Mouse (Mus musculus): ENCODE data around the gene Pkd1l3.
A peak's percentile ranks its signal among the peaks of the same experiment; 100 is the strongest.

Gene Pkd1l3

DNA sequence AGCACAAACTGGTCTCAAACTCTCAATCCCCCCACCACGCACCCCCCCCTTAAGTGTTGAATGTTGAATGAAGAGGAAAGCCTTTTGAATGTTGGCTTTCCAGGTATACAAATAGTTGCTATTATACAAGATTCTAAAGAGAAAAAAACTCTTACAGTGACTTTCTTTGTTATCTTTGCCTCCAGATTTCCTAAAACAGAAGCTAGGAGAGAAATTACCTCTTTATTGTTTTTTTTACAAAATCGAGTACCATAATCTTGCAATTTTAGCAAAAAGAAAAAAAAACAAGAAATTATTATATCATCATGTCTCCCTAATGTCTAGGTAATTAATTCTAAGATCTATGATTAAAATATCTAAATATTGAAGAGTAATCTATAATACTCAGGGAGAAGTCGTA lies 1.3 kb downstream of the Pkd1l3 start:
- DNase-seq (ENCODE audit: inconsistent age in 2 of 2, low spot score in 1 of 2): no peak

DNA sequence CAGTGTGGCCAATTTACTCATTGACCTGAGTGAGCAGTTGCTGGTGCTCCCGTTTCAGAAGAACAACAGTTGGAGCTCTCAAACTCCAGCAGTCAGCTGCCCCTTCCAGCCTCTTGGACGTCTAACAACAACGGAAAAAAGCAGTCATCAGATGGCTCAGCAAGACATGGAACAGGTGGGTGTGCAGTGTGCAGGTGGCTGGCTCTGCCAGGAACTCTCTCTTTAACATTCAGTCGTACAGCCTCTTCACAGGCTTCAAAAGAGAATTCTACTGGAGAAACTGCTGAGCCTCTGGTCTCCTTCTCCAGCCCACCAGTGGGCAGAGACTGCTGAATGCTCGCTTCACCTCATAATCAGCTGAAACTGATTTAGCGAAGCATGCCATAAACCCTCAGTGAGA lies 14.3 kb downstream of the Pkd1l3 start:
- DNase-seq (ENCODE audit: inconsistent age in 2 of 2, low spot score in 1 of 2): no peak

DNA sequence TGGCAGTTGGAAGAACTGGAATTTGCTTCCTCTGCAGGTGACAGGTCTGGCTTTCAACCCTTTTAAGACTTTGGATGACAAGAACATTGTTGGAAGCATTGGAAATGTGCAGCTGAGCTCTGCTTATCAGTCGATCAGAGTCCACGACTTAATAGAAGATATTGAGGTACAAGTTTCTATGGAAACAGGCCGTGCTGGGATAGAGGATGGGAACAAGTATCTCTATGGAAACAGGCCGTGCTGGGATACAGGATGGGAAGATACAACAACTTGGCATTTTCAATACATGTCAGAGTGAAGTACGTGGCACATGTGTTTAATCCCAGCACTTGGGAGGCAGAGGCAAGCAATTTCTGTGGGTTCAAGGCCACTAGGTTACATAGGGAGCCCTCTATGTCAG lies 18.2 kb downstream of the Pkd1l3 start:
- no peak for DNase-seq (ENCODE audit: inconsistent age in 2 of 2, low spot score in 1 of 2)

DNA sequence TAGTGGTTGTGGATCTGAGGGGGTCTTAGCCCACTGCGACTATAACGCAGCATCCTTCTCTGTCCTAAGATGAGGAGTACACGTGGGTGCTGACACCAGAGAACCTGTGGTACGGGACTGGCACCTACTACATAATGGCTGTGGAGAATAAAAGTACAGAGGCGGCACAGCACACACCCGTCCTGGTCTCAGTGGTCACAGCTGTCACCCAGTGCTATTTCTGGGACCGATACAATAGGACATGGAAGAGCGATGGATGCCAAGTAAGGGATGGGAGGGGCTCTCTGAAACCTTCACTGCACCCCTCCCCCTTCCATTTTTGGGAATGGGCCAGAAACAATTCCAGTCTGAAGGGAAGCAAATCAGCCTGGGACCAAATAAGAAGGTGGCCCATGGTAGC lies 20.8 kb downstream of the Pkd1l3 start:
- no peak for DNase-seq (ENCODE audit: inconsistent age in 2 of 2, low spot score in 1 of 2)

DNA sequence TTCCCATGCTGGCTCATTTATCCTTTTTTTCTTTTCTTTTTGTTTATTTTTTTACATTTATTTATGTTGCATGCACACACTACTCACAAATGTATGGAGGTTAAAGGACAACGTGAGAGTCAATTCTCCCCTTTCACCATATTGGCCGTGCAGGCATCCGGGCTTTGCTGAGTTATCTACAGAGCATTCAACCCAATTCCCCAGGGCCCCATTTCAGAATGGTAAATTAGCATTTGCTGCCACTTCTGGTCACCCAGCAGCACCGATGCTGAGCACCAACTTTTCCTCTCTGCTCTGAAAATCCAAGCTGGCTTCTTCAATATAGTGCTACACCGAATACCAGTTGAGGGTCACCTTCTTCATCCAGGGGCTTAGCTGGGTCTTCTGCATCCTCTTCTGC lies 24.5 kb downstream of the Pkd1l3 start:
- no peak for DNase-seq (ENCODE audit: inconsistent age in 2 of 2, low spot score in 1 of 2)

DNA sequence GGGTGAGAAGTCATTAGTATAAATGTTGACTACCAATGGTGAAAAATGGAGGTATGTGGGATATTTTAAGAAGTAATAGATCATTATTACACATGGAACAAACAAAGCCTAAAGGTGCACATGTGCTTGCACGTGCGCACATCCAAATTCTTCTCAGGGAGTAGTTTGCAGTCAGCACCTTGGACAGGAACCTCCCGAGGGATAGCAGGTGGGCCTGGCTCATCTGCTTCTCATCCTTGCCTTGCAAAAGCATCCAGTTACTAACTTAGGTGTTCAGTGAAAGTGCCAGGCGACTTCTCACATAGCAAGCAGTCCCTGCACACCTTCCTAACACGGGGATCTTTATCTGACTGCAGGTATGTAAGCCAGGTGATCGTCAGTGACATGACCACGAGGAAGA lies 26.1 kb downstream of the Pkd1l3 start:
- DNase-seq (ENCODE audit: inconsistent age in 2 of 2, low spot score in 1 of 2): no peak

DNA sequence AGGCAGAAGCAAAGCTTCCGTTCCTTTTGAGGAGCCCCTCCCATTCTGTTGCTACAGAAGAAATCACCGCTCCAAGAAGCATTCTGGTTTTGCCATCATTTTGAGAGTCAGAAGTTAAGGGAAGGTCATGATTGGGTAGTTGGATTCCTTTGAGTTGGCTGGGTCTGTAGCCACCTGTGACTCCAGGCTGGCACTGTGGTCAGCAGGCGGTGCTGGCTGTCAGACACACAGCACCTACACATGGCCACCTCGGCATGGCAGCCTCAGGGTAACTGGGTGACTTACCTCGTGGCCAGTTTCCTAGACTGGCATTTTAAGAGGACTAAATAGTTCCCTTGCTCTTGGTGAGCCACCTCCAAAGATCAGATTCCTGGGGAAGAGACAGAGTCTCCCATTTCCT lies 26.9 kb downstream of the Pkd1l3 start:
- DNase-seq (ENCODE audit: inconsistent age in 2 of 2, low spot score in 1 of 2): no peak

DNA sequence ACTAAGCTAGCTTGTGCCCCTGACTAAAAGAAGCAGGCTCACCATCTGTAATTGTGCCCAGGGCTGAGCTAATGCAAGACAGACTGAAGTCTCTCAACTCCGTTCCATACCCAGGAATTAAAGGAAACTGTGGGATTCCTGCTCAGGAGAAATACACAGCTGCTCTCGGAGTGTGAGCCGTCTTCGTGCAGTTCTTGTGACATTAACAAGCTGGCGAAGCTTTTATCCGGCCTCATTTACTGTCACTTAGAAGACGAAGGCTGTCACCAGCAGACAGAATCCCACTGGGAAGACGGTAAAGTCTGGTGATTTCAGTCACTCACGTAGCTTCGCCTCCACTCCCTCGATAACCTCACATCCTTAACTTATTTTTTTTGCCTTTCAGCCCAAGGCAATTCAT lies 33.0 kb downstream of the Pkd1l3 start:
- no peak for DNase-seq (ENCODE audit: inconsistent age in 2 of 2, low spot score in 1 of 2)

DNA sequence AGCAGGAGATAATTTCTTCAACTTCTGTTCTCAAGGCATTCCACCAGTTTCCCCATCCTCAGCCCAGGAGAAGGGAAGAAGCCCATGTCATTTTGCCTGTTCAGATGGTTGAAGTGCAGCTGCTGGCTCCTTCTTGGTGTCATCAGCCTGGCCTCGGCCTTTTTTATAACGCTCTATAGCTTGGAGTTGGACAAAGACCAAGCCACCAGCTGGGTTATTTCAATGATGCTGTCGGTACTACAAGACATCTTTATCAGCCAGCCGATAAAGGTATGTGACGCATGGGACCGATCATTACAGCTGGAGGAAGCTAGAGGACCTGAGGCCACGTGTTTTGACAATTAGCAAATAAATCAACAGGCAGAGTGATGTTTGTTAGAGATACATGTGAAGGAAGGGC lies 34.2 kb downstream of the Pkd1l3 start:
- DNase-seq (ENCODE audit: inconsistent age in 2 of 2, low spot score in 1 of 2): no peak

DNA sequence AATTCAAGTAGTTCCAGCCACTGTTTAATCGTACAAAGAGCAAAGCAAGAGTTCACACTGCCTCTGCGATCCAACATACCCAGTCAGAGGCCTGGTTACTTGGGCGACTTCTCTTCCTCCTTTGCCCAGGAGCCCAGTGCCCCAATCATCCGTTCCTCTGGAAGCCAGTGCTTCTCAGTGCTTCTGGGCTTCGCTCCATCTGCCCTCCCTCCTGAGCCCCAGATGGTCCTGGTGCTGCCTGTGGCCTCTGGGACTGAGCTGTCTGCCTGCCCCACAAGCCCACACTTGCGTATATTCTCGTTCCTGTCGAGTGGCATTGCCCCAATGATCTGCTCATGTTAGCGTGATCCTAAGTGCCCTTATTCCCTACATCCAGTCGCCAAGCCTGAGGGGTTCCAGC lies 36.5 kb downstream of the Pkd1l3 start:
- no peak for DNase-seq (ENCODE audit: inconsistent age in 2 of 2, low spot score in 1 of 2)

DNA sequence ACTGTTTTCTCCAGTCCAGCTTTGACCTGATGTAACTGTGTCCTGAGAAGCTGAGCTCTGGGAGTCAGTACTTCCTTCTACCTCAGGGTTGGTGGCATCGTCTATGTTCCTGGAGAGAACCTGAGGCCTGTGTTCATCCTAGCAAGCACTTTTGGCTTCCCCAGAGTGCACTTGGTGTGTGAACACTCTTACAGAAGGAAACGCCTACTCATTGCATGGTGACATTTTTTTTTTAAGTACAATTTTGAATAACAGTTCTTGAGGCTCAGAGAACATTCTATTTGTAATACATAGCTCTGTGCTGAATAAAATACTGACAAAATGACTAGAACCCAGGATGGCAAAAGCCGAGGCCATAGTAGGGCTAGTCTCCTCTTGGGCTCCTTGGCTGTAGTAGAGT lies 42.5 kb downstream of the Pkd1l3 start:
- no peak for DNase-seq (ENCODE audit: inconsistent age in 2 of 2, low spot score in 1 of 2)

DNA sequence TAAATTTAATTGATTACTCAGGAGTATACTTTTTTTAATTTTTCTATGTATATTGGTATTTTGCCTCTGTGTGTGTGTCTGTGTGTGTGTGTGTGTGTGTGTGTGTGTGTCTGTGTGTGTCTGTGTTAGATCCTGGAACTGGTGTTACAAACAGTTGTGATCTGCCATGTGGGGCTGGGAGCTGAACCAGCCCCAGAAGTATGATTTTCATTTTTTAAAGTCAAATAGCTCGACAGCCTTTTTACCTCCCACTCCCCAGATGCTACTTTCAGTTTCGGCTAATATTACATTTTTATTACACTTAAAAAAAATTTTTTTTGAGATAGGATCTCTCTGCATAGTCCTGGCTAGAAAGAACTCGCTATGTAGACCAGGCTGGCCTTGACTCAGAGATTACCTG lies 48.0 kb downstream of the Pkd1l3 start:
- no peak for DNase-seq (ENCODE audit: inconsistent age in 2 of 2, low spot score in 1 of 2)

DNA sequence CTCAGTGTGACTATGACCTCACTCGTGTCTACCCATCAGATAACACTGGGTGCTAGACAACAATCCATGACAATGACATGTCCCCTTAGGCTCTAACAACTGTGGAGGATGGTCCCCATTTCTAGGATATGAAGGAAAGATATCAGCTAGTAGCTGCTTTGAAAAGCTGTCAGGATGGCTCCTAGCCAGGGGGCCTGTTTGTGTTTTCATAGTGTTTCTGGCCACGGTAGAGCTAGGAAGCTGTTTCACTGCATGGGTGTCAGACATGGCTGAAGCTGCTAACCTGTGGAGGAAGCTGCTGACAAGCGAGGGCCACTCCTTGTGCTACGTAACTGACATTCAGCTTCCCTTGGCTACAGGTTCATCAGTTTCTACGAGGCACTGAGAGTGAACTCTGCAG lies 52.3 kb downstream of the Pkd1l3 start:
- DNase-seq (ENCODE audit: inconsistent age in 2 of 2, low spot score in 1 of 2): no peak

DNA sequence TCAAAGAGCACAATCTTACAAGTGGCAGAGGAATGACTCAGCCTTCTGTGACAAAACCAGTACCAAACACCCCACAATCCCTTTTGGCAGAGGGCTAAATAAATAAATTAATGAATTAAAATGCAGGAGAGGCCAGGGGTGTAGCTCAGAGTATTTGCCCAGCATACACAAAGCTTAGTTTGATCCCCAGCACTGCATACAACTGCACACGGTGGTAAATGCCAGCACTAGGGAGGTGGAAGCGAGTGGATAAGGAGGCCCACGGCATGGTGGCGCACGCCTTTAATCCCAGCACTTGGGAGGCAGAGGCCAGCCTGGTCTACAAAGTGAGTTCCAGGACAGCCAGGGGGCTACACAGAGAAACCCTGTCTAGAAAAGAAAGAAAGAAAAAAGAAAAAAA lies 58.3 kb downstream of the Pkd1l3 start:
- DNase-seq (ENCODE audit: inconsistent age in 2 of 2, low spot score in 1 of 2): no peak

DNA sequence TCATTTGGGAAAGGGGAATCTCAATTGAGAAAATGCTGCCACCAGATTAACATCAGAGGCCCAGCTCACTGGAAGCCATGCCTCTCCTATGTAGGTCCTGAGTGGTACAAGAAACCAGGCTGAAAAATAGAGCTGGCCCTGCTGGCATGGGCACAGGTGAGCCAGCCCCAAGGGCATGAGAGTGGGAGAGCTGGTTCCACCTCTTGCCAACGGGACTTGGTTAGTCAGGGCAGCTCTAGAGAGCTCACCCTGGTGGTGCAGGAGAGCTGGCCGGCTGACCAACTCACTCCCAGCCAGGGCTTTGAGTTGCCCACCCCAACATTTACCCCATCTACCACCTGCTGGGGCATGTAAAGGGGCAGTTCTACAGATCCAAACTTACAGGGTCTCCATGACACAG lies 59.3 kb downstream of the Pkd1l3 start:
- no peak for DNase-seq (ENCODE audit: inconsistent age in 2 of 2, low spot score in 1 of 2)

DNA sequence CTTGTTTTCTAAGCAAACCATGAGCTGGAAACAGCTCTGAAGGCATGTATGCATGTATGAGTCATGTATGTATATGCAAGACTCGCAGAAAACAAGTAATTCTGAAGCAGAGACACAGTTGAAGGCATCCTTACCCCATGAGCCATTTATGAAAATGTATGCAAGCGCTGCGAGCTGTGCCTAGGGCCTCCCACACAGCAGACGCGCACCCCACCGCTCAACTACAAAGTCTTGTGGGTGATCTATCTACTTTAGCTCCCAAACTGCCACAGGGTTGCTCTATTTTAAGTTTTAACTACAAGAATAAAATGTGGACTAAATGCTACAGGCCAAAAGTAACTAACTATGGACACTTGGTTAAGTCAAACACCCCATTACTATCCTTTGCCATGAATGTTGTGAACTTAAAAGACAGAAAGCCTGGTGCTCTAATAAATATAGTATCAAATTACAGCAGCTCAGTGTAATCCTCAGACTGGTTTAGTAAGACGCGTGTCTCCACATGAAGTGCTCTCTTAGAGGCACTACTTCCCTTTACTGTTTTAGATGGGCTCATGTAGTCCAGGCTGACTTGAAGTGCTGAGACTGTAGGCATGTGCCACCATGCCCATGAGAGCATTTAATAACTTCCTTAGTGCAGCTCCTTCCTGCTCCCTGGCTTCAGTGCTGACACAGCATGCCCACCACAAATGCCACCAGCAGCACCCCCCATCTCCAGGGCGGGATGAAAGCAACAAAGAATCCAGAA lies 61.8 kb downstream of the Pkd1l3 start:
- DNase-seq (ENCODE audit: inconsistent age in 2 of 2, low spot score in 1 of 2): no peak

DNA sequence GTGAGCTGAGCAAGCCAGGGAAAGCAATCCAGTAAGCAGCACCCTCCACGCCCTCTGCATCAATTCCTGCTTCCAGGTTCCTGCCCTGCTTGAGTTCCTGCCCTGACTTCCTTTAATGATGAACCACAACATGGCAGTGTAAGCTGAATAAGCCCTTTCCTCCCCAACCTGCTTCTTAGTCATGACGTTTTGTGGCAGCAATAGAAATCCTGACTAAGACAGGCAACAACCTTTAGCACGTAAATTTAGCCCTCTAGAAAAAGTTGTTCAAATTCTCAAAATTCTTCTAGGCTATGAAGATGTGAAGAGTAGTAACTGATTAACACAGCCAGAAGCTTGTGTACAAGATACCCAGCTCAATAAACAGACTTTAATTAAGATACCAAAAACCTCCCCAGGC lies 67.2 kb downstream of the Pkd1l3 start:
- DNase-seq (ENCODE audit: inconsistent age in 2 of 2, low spot score in 1 of 2): no peak

DNA sequence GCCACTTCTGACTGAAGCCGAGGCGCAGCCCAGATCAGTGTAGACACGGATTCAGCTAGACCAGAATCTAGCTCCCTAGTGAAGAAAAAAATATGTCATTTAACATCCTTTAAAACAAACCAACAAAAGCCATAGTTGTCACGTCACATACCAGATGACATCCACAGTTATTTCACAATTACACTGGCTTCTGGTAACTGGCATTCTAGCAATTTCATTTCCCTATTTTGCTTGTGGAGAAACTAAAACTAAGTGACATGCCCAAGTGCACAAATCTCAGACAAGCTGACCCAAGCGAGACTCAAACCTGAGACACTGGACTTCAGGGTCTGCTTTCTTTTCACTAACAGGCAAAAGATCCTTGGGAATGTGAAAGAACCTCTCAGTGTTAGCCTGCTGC lies 67.8 kb downstream of the Pkd1l3 start:
- no peak for DNase-seq (ENCODE audit: inconsistent age in 2 of 2, low spot score in 1 of 2)

DNA sequence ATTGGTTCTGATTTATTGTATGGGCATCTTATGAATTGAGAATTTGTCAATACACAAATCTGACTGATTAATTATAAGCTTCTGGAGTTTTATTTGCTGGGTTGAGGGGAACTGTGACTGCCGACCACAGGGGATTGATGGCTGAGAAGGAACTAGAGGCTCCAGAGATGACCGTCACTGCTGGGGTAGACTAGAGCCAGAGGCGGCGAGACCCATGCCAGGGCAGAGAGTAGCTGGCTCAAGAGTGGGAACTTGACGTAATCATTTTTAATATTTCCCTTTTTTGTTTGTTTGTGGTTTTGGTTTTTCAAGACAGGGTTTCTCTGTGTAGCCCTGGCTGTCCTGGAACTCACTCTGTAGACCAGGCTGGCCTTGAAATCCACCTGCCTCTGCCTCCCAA lies 72.9 kb downstream of the Pkd1l3 start:
- no peak for DNase-seq (ENCODE audit: inconsistent age in 2 of 2, low spot score in 1 of 2)

DNA sequence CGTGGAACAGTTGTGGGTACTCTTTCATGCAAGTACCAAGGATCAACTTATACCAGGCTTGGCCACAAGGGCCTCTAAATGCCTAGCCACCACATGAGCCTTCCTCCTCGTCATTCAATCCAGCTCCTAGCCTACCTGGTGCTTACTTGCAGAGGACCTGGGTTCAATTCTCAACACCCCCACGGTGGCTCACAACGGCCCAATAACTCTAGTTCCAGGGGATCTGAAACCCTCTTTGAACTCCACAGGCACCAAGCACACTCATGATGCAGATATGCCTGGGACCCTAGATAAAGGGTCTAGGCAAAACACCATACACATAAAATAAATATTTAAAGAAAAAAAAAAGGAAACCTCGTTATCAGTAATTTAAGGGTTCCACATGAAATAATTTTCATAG lies 77.5 kb downstream of the Pkd1l3 start:
- peak in 1 of 2 experiments; percentile 45 for DNase-seq (ENCODE audit: inconsistent age in 2 of 2, low spot score in 1 of 2)

DNA sequence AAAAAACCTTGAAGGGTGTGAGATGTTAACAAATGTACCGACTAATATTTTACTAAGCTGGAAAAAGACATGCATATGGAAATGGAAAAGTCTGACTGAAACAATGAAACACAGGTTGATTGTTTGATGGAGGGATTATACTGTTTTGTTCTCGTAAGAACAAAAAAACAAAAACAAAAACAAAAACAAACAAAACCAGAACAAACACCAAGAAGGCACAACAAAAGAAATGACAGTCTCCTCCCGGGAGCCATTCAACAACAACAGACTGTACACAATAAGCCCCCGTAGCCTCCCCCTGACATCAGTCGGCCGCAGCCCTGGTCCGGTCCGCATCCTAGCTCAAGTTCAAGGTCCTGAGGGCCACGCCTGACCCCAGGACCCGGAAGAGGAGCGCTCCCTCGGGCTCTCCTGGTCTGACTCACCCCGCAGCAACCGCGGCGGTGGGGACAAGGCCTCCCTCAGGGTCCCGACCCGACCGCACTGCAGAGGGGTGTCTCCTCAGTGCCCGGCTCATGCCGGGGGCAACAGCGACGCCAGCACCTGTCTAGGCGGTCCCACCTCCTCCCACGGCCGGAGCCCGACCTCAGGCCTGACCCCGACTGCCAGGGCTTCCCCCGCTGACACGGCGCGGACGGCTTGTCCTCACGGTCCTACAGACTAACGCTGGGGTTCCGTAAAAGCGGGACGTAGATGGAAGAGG lies 78.3 kb downstream of the Pkd1l3 start:
- no peak for DNase-seq (ENCODE audit: inconsistent age in 2 of 2, low spot score in 1 of 2)

DNA sequence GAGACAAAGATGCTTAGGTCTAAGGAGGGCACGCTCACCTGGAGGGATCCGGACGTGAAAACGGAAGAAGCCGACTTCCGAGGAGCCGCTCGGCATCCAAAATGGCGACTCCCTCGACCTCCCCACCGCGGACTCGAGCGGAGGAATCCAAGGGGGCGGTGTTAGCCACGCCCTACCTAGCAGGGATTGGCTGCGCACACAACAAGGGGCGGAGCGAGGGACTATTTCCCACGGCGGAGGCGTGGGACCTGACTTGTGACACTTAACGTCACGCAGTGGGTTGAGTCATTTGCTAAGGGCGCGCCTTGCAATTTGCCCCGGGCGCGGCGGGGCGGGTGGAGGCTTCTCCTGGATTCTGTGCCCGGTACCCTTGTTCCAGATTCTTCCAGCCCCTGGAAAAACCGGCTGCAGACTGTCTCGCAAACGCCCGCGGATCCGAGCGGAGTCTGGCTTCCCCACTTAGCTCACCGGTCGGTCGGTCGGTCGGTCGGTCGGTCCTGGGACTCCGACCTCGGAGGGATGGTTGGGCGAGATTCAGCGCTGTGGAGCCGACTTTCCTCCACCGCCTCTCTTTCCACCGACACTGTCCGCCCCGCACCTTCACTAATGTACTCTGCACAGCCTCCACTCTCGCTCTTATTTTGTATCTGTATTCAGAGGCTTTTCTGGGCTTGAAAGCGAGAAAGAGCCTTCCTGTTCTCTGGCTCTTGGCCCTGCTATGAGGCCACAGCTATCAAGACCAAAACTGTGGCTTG lies 79.0 kb downstream of the Pkd1l3 start, which contains the start of gene Ist1:
Gene Ist1, minus strand, starts transcription at position 115 of the 755 bp plus-strand sequence.
- DNase-seq (ENCODE audit: inconsistent age in 2 of 2, low spot score in 1 of 2): peak; percentile 98 to 99
